Mouse (Mus musculus) heart, postnatal 36 days (tissue): ENCODE measurements at regions not wholly inside any gene's neighbourhood (a gene's known extent, or its start where the extent isn't known, plus 50 kb on each side); places are given as distances from the start of the nearest gene placed in this dataset.

Experiments
- DNase-seq, 2 experiments: peaks; one replicate each; pipeline ENCODE4 v3.0.0; 2021 to 2022
- intact Hi-C: fragments of 180-260 bp; cut with DNase I; formaldehyde crosslinking; loops from one replicate; pipeline ENCODE4 v1.15.1; 2025

DNA sequence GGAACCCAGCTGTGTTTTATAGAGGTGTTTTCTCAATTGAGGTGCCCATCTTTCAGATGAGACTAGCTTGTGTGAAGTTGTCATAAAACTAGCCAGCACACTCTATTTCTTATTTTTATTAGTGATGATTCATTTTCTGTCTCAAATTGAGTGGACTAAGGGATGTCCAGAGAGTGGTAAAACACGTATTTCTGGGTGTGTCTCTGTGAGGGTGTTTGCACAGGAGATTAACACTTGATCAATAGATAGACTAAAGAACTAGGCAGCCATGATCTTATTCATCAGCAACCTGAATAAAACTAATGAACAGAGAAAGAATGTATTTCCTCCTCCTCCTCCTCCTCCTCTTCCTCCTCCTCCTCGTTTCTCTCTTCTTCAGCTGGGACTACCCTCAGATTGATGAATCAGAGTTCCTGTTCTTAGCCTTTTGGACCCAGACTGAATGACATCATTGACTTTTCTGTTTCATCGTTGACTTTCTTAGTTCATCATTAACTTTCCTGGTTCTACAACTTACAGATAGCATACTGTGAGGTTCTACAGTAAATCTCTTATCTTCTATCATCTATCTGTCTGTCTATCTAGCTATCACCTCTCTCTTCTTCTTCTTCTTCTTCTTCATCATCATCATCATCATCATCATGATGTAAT is 70.0 kb upstream of the Raph1 start:
- DNase-seq = no peak
- intact Hi-C loops = loop anchor here (1.0 kb wide), 1 partner anchor 9 kb away; no protein-coding TSS in a partner anchor

- peak in 1 of 2 experiments; percentile 24 for DNase-seq
- intact Hi-C loops = loop anchor here (1.0 kb wide), 1 partner anchor 9 kb away; no protein-coding TSS in a partner anchor
These were observed 61.0 kb upstream of the Raph1 start for GRCm38 (mm10) chr1:60627786-60628453.

GRCm38 (mm10) chr1:60627367-60627766 is 60.5 kb upstream of the Raph1 start:
- intact Hi-C loops = no loop called here
- DNase-seq = peak in 1 of 2 experiments; percentile 21

GRCm38 (mm10) chr1:60625698-60626486 is 59.0 kb upstream of the Raph1 start:
- no peak for DNase-seq
- intact Hi-C loops = no loop called here

- intact Hi-C loops = loop anchor here (5.0 kb wide), 1 partner anchor 328 kb away; no protein-coding TSS in a partner anchor
- DNase-seq = no peak
These were observed 57.3 kb upstream of the Raph1 start for GRCm38 (mm10) chr1:60624231-60624630.

GRCm38 (mm10) chr1:60623440-60624016 is 56.6 kb upstream of the Raph1 start:
- intact Hi-C loops = loop anchor here (5.0 kb wide), 1 partner anchor 329 kb away; no protein-coding TSS in a partner anchor
- no peak for DNase-seq

DNA sequence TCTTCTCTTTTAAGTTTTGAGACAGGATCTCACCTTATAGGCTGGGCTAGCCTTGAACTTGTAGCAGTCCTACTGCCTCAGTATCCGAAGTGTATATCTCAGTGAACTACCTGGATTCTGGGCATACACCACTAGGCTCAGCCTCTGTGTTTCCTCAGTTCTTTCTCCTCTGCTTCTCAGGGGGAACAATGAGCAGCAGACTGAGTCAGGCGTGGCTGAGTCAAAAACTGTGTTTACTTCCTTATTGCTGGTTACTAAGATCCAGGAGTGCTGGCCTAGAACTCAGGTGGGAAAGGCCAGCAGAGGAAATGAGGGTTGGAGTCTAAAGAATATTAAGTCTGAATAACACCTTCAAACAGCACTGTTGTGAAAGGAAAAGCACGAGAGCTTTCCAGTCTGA is 54.9 kb upstream of the Raph1 start:
- no peak for DNase-seq
- intact Hi-C loops = loop anchor here (5.0 kb wide), 1 partner anchor 331 kb away; no protein-coding TSS in a partner anchor

GRCm38 (mm10) chr1:60621064-60621726 is 54.3 kb upstream of the Raph1 start:
- DNase-seq = no peak
- intact Hi-C loops = loop anchor here (5.0 kb wide), 1 partner anchor 331 kb away; no protein-coding TSS in a partner anchor

DNA sequence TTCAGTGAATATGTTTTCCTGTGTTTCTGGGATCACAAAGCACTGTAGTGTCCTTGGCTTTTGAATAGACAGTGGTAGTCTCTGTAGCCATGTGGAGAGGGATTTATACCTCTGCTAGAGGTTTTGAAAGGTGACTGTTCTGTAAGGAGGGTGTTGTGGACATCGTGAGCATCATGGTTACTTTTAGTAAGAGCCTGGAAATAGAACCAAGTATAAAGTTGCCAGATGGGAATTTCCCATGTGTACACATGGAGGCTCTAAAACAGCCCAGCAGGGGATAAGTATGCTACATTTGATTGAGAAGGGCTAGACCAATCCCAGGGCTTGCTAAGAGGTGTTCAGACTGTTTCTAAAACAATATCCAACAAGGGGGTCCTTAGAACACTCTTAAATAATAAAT is 51.5 kb upstream of the Raph1 start:
- intact Hi-C loops = loop anchor here (5.0 kb wide), 1 partner anchor 34 kb away; no protein-coding TSS in a partner anchor
- no peak for DNase-seq

DNA sequence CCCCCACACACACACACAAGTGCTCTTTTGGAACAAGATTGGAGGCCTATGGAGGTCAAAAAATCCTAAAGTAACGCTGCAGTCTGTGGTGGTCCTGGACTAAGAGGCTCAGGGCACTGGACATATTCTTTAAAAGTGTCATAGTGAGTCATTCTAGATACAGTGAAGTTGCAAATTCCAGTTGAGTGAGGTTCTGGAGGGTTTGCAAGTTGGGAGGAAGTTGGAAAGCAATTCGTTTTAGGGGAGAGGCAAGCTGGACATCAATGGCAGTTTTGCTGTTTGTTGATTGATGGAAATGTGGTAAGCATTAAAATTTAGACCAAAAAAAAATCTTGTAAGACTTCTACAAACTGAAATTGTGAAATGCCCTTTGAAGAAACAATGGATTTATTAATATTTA is 50.0 kb upstream of the Raph1 start:
- DNase-seq = no peak

More for the DNA sequence above, 50.0 kb upstream of the Raph1 start:
- intact Hi-C loops = loop anchor here (5.0 kb wide), 1 partner anchor 35 kb away; no protein-coding TSS in a partner anchor
